Mouse (Mus musculus): ENCODE results near the gene March8. TPM values are rescaled to one million over a fixed set of nuclear protein-coding genes. Genes with fewer than 3 reads are reported as not detected.

March8 gene
- polyA plus RNA-seq, 1 experiment from 2014 or later = 68.3 TPM

GRCm38 (mm10) chr6:116398136-116398535 lies 60.3 kb downstream of the March8 start:
- ATAC-seq (ENCODE audit: low FRiP score, low read depth) = no peak
- H3K27ac ChIP-seq (replicated peaks) = peak overlapping the region; percentile 58; the same call in 1 of the 2 replicates

GRCm38 (mm10) chr6:116401746-116402423 lies 64.1 kb downstream of the March8 start:
- ATAC-seq (ENCODE audit: low FRiP score, low read depth) = 0 out of 2 replicates have a peak, but pooled peaks have one; percentile 31
- Histone ChIP-seq H3K4me2 (no peak overlapping the region), H3K4me1 (replicated peaks) (peaks cover 39% of the 10 kb centered on the region), H3K9me3 (no peaks in the 10 kb centered on the region), H3K4me3 (no peak overlapping the region), H3K9ac (no peak overlapping the region), H3K27me3 (no peaks in the 10 kb centered on the region), H3K36me3 (peaks cover 10% of the 10 kb centered on the region; the same call in 1 of the 2 replicates), H3K27ac (replicated peaks) (0 out of 2 replicates have a peak overlapping the region, but pooled peaks have one; percentile 13)
- WGBS = 85% methylated on average over 12 of the region's 12 CpGs

More at GRCm38 (mm10) chr6:116398136-116398535, 60.3 kb downstream of the March8 start:
- no peak overlapping the region for H3K9ac ChIP-seq
- no peak overlapping the region for H3K4me2 ChIP-seq
- no peaks in the 10 kb centered on the region for H3K27me3 ChIP-seq
- WGBS = 13% methylated on average over 2 of the region's 2 CpGs
- H3K4me3 ChIP-seq = no peak overlapping the region
- H3K36me3 ChIP-seq = peaks cover 9% of the 10 kb centered on the region; the same call in 1 of the 2 replicates
- H3K4me1 ChIP-seq (replicated peaks) = peaks cover 21% of the 10 kb centered on the region
- H3K9me3 ChIP-seq = no peaks in the 10 kb centered on the region

GRCm38 (mm10) chr6:116402426-116402825 lies 64.6 kb downstream of the March8 start:
- no peak for ATAC-seq (ENCODE audit: low FRiP score, low read depth)
- Histone ChIP-seq H3K9me3 (no peaks in the 10 kb centered on the region), H3K4me1 (replicated peaks) (peaks cover 34% of the 10 kb centered on the region), H3K27ac (replicated peaks) (no peak overlapping the region), H3K4me2 (no peak overlapping the region), H3K36me3 (peaks cover 15% of the 10 kb centered on the region; the same call in 1 of the 2 replicates), H3K27me3 (no peaks in the 10 kb centered on the region), H3K9ac (no peak overlapping the region), H3K4me3 (no peak overlapping the region)
- 95% methylated on average over 3 of the region's 3 CpGs for WGBS

DNA sequence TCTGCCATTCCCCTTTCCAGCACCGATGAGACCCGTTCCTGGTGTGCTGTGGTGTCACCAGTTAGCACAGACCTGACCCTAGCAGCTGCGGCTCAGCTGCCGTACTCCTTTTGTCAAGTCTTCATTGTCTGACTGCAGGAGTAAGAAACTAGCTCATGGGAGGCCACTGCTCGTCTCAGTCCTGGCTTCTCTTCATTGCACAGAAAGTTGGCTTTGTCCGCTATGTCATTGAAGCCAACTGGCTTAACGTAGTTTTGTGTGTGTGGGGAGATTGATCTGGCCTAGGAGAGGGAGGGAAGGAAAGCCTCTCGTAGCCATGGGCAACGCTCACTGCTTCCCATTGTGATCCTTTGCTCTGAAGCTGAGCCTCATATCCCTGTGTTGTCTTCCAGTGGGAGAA lies 67.4 kb downstream of the March8 start:
- Histone ChIP-seq H3K9me3 (no peaks in the 10 kb centered on the region), H3K4me1 (replicated peaks) (peaks cover 24% of the 10 kb centered on the region), H3K4me3 (no peak overlapping the region), H3K4me2 (no peak overlapping the region), H3K27ac (replicated peaks) (peak overlapping the region; percentile 40), H3K36me3 (peaks cover 23% of the 10 kb centered on the region), H3K27me3 (no peaks in the 10 kb centered on the region), H3K9ac (no peak overlapping the region)
- peak; percentile 42; the same call in 1 of the 2 replicates for ATAC-seq (ENCODE audit: low FRiP score, low read depth)
- 21% methylated on average over 9 of the region's 9 CpGs for WGBS

- no peak overlapping the region for H3K9ac ChIP-seq
- H3K27me3 ChIP-seq = no peaks in the 10 kb centered on the region
- no peak overlapping the region for H3K4me2 ChIP-seq
- H3K36me3 ChIP-seq = peaks cover 28% of the 10 kb centered on the region
- peaks cover 24% of the 10 kb centered on the region for H3K4me1 ChIP-seq (replicated peaks)
- H3K4me3 ChIP-seq = no peak overlapping the region
- H3K27ac ChIP-seq (replicated peaks) = peak overlapping the region; percentile 40
- WGBS = 64% methylated on average over 5 of the region's 5 CpGs
- no peak for ATAC-seq (ENCODE audit: low FRiP score, low read depth)
- H3K9me3 ChIP-seq = no peaks in the 10 kb centered on the region
Observed at GRCm38 (mm10) chr6:116405715-116406114, 67.9 kb downstream of the March8 start.

- H3K36me3 ChIP-seq = peaks cover 28% of the 10 kb centered on the region
- no peak overlapping the region for H3K4me2 ChIP-seq
- H3K4me3 ChIP-seq = no peak overlapping the region
- no peak overlapping the region for H3K27ac ChIP-seq (replicated peaks)
- H3K9ac ChIP-seq = no peak overlapping the region
- 72% methylated on average over 2 of the region's 2 CpGs for WGBS
- H3K9me3 ChIP-seq = no peaks in the 10 kb centered on the region
- no peaks in the 10 kb centered on the region for H3K27me3 ChIP-seq
- no peak for ATAC-seq (ENCODE audit: low FRiP score, low read depth)
- peaks cover 21% of the 10 kb centered on the region for H3K4me1 ChIP-seq (replicated peaks)
Observed at GRCm38 (mm10) chr6:116406152-116406551, 68.3 kb downstream of the March8 start.

DNA sequence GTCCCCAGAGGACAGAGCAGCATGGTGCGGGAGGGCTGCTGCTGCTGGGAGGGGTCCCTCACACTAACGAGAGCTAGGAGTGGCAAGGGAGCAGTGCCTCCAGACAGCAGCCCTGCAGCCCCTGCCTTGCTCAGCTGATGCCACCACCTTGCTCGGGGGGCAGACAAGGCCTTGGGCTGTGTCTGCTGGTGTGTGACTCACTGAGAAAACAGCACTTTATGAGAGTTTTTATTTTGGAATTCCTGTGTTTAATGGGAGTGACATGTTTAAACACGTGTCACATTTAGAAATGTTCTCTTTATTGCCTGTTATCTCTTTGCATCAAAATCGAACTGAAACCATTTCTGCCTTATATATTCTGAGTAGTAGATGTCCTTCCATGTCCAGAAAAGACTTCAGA lies 68.9 kb downstream of the March8 start:
- WGBS = 52% methylated on average over 5 of the region's 5 CpGs
- no peak for ATAC-seq (ENCODE audit: low FRiP score, low read depth)

DNA sequence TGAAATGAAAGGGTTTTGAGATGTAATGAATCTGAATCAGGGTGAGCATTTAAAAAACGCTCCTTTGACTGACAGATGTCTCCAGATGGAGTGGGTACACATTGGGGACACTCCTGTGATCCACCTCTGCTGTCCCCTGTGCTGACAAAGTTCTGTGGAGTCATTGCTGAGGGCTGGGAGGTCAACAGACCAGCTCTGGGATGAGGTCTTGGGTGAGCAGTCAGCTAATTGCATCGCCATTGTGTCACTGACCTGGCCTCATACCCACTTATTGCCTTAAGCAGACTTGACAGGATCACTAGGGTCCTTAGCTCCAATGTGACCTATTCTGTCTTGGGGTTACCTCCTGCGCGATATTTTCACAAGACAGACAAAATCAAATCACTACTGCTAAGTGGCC lies 69.4 kb downstream of the March8 start:
- Histone ChIP-seq H3K27ac (replicated peaks) (no peak overlapping the region), H3K27me3 (no peaks in the 10 kb centered on the region), H3K9me3 (no peaks in the 10 kb centered on the region), H3K4me3 (no peak overlapping the region), H3K4me1 (replicated peaks) (peaks cover 21% of the 10 kb centered on the region), H3K36me3 (peaks cover 22% of the 10 kb centered on the region), H3K4me2 (no peak overlapping the region), H3K9ac (no peak overlapping the region)
- ATAC-seq (ENCODE audit: low FRiP score, low read depth) = no peak
- 91% methylated on average over 4 of the region's 4 CpGs for WGBS

More for the DNA sequence above, 68.9 kb downstream of the March8 start:
- H3K9me3 ChIP-seq = no peaks in the 10 kb centered on the region
- peaks cover 21% of the 10 kb centered on the region for H3K4me1 ChIP-seq (replicated peaks)
- no peak overlapping the region for H3K4me3 ChIP-seq
- peaks cover 28% of the 10 kb centered on the region for H3K36me3 ChIP-seq
- no peak overlapping the region for H3K9ac ChIP-seq
- no peaks in the 10 kb centered on the region for H3K27me3 ChIP-seq
- H3K27ac ChIP-seq (replicated peaks) = no peak overlapping the region
- H3K4me2 ChIP-seq = no peak overlapping the region

GRCm38 (mm10) chr6:116407956-116408657 lies 70.3 kb downstream of the March8 start:
- no peaks in the 10 kb centered on the region for H3K9me3 ChIP-seq
- H3K4me3 ChIP-seq = no peak overlapping the region
- H3K27ac ChIP-seq (replicated peaks) = no peak overlapping the region
- H3K4me2 ChIP-seq = no peak overlapping the region
- peaks cover 21% of the 10 kb centered on the region for H3K4me1 ChIP-seq (replicated peaks)
- 91% methylated on average over 6 of the region's 6 CpGs for WGBS
- ATAC-seq (ENCODE audit: low FRiP score, low read depth) = no peak
- no peak overlapping the region for H3K9ac ChIP-seq
- peaks cover 19% of the 10 kb centered on the region for H3K36me3 ChIP-seq
- H3K27me3 ChIP-seq = no peaks in the 10 kb centered on the region

GRCm38 (mm10) chr6:116410436-116410835 lies 72.6 kb downstream of the March8 start:
- H3K4me3 ChIP-seq = no peak overlapping the region
- no peak overlapping the region for H3K4me2 ChIP-seq
- peaks cover 19% of the 10 kb centered on the region for H3K36me3 ChIP-seq
- no peak for ATAC-seq (ENCODE audit: low FRiP score, low read depth)
- peaks cover 12% of the 10 kb centered on the region for H3K4me1 ChIP-seq (replicated peaks)
- H3K27ac ChIP-seq (replicated peaks) = no peak overlapping the region
- WGBS = 96% methylated on average over 10 of the region's 10 CpGs
- H3K9ac ChIP-seq = no peak overlapping the region
- H3K27me3 ChIP-seq = no peaks in the 10 kb centered on the region
- no peaks in the 10 kb centered on the region for H3K9me3 ChIP-seq

DNA sequence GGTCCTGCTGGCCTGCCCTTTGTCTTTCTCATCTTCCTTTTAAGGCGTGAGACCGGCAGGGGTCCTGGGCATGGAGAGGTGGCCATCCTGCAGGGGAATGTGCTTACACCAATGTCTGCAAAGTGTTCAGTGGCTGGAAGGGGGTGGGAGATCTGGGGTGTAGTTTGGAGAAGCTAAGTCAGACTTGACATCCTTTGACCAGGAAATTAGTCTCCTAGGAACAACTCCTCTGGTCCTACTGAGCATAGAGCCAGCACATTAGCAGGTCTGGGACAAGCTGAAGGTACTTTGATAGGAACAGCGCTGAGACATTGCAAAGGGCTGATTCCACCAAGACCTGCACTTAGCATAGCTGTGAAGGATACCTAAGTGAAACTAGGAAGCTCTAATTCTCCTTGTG lies 73.9 kb downstream of the March8 start:
- no peaks in the 10 kb centered on the region for H3K4me1 ChIP-seq (replicated peaks)
- no peak overlapping the region for H3K4me2 ChIP-seq
- no peak overlapping the region for H3K9ac ChIP-seq
- no peak overlapping the region for H3K27ac ChIP-seq (replicated peaks)
- H3K9me3 ChIP-seq = no peaks in the 10 kb centered on the region
- H3K36me3 ChIP-seq = peaks cover 19% of the 10 kb centered on the region
- no peaks in the 10 kb centered on the region for H3K27me3 ChIP-seq
- no peak for ATAC-seq (ENCODE audit: low FRiP score, low read depth)
- no peak overlapping the region for H3K4me3 ChIP-seq
- WGBS = 85% methylated on average over 3 of the region's 3 CpGs

- no peaks in the 10 kb centered on the region for H3K9me3 ChIP-seq
- H3K4me2 ChIP-seq = no peak overlapping the region
- no peak overlapping the region for H3K9ac ChIP-seq
- H3K27me3 ChIP-seq = no peaks in the 10 kb centered on the region
- WGBS = 95% methylated on average over 14 of the region's 14 CpGs
- no peaks in the 10 kb centered on the region for H3K4me1 ChIP-seq (replicated peaks)
- H3K4me3 ChIP-seq = no peak overlapping the region
- H3K27ac ChIP-seq (replicated peaks) = no peak overlapping the region
- H3K36me3 ChIP-seq = peaks cover 12% of the 10 kb centered on the region
- ATAC-seq (ENCODE audit: low FRiP score, low read depth) = peak; percentile 43; the same call in 1 of the 2 replicates
Observed at GRCm38 (mm10) chr6:116412546-116413325, 74.9 kb downstream of the March8 start.

Data from hindbrain, embryonic 15.5 days (tissue).